Mouse (Mus musculus) thymus, adult 2 months (tissue): ENCODE results near the gene Cxcr5. TPM values are rescaled to one million over a fixed set of nuclear protein-coding genes. Genes with fewer than 3 reads are reported as not detected.
A peak's percentile ranks its signal among the peaks of the same experiment; 100 is the strongest.
"Not testable (repeated sequence)": the region's sequence is repeated elsewhere in the genome, so short reads cannot be mapped to it uniquely, and the experiment has no call there.

Source experiments
- DNase-seq: peaks from one replicate; pipeline ENCODE4 v3.0.0; 2021
- H3K27ac ChIP-seq: fragments of 200-500 bp; 2 replicates; pipeline ENCODE4 v1.5.1; 2012; ENCODE audit warnings: low read length, control low read depth; ENCODE audit not compliant: control insufficient read depth, insufficient read depth
- H3K27me3 ChIP-seq: fragments of 200-500 bp; 2 replicates; pipeline ENCODE4 v1.6.1; 2012; ENCODE audit warnings: mild to moderate bottlenecking, low read length, moderate library complexity, mixed read lengths; ENCODE audit not compliant: control insufficient read depth, insufficient read depth
- H3K36me3 ChIP-seq: fragments of 200-500 bp; 2 replicates; pipeline ENCODE4 v1.6.1; 2012; ENCODE audit warnings: mild to moderate bottlenecking, low read length, moderate library complexity; ENCODE audit not compliant: control insufficient read depth, insufficient read depth
- H3K4me1 ChIP-seq: fragments of 200-500 bp; replicated peaks from 2 replicates; pipeline ENCODE4 v1.6.1; 2012; ENCODE audit warnings: low read length; ENCODE audit not compliant: control insufficient read depth, insufficient read depth
- H3K4me3 ChIP-seq: fragments of 200-500 bp; 2 replicates; pipeline ENCODE4 v1.5.1; 2012; ENCODE audit warnings: mild to moderate bottlenecking, low read length, control low read depth, moderate library complexity; ENCODE audit not compliant: control insufficient read depth, insufficient read depth
- CTCF ChIP-seq: fragments of 200-500 bp; IDR thresholded peaks from 2 replicates; pipeline ENCODE4 v1.5.1; 2012; ENCODE audit warnings: mild to moderate bottlenecking, control low read depth, low read length, moderate library complexity, borderline replicate concordance; ENCODE audit not compliant: control insufficient read depth, poor library complexity, insufficient read depth; ENCODE audit errors: extremely low read depth
- POLR2A ChIP-seq: fragments of 200-500 bp; IDR thresholded peaks from 2 replicates; pipeline ENCODE4 v1.6.1; 2012; ENCODE audit warnings: mild to moderate bottlenecking, low read length, control low read depth, moderate library complexity; ENCODE audit not compliant: control insufficient read depth, poor library complexity, insufficient read depth; ENCODE audit errors: extremely low read depth
- WGBS: fragments of 180-500 bp; shearing (Covaris S2); methylation state at CpG from one replicate; pipeline ENCODE4 v1.1.7; 2018; 5-methylcytosine and 5-hydroxymethylcytosine counted together
- polyA plus RNA-seq: library from polyadenylated mRNA; depleted of rRNA; stranded (reverse); fragments of >200 nt; gene quantifications from 2 replicates; pipeline ENCODE4 v1.2.3, GENCODE M21; 2012

Gene Cxcr5
- polyA plus RNA-seq, 1 experiment = 7.7 TPM

GRCm38 (mm10) chr9:44588605-44589004 is 26.9 kb upstream of the Cxcr5 start:
- H3K4me1 ChIP-seq = no peaks in the 10 kb centered on the region; the same call in 1 of the 2 replicates
- no peak for DNase-seq
- WGBS = 89% methylated on average over 9 of the region's 9 CpGs
- H3K36me3 ChIP-seq = no peaks in the 10 kb centered on the region
- H3K4me3 ChIP-seq = no peak overlapping the region
- no peak for TF ChIP-seq CTCF
- TF ChIP-seq POLR2A = no peak
- no peak overlapping the region for H3K27ac ChIP-seq
- no peaks in the 10 kb centered on the region for H3K27me3 ChIP-seq

- Histone ChIP-seq H3K27me3 (no peaks in the 10 kb centered on the region), H3K36me3 (no peaks in the 10 kb centered on the region), H3K4me1 (peaks cover 5% of the 10 kb centered on the region), H3K4me3 (no peak overlapping the region), H3K27ac (no peak overlapping the region)
- WGBS = 74% methylated on average over 9 of the region's 9 CpGs
- no peak for TF ChIP-seq CTCF
- TF ChIP-seq POLR2A = no peak
- no peak for DNase-seq
Measured at GRCm38 (mm10) chr9:44587262-44588160, 25.8 kb upstream of the Cxcr5 start.

DNA sequence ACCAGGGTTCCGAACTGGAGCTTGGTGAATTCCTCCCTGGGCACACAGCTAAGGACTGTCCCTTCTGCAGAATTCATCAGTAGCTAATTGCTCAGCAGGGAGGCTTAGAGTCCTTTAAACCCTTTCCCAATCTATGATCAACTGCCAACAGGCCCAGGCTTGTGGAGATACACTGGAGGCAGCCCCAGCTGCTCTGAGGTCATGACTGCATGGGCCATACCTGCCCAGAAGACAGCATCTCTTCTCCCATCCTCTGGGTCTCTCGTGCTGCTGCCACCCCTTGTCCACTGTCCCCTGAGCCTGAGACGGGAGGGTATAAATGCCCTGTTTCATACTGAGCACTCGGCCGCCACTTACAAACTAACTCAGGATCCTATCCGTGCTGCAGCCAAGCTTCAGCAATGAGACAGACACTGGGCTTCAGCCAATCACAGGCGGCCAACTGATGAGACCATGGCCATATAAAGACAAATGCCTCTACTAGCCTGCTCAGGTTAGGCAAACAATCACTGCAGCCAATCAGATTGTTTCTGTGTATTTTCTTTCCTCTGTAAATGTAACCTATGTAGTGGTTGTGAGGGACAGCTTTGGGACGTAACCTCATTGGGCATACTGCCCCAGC is 25.1 kb upstream of the Cxcr5 start:
- Histone ChIP-seq H3K27me3 (no peaks in the 10 kb centered on the region), H3K4me1 (peaks cover 9% of the 10 kb centered on the region), H3K36me3 (no peaks in the 10 kb centered on the region), H3K4me3 (no peak overlapping the region), H3K27ac (no peak overlapping the region)
- no peak for DNase-seq
- TF ChIP-seq CTCF (no peak), POLR2A (no peak)
- 94% methylated on average over 8 of the region's 8 CpGs for WGBS

DNA sequence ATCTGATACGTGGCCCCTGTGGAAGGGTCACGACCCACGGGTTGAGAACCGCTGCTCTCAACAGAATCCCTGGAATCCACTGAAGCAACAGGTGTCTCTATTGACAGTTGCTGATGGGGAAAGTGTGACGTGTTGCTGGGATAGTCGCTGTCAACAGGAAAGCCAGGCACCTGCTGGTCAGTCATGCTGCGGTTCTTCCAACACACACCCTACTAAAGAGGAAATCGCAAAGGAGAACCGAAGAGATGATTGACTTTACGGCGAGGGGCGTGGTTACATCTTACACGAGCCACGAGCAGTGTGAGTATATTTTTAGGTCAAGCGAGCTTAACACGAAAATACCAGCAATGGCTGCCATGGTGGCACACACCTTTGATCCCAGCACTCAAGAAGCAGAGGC is 20.7 kb upstream of the Cxcr5 start:
- H3K4me1 ChIP-seq = peaks cover 27% of the 10 kb centered on the region
- 23% methylated on average over 16 of the region's 16 CpGs for WGBS
- no peaks in the 10 kb centered on the region for H3K27me3 ChIP-seq
- no peak for TF ChIP-seq POLR2A
- no peak for TF ChIP-seq CTCF
- H3K36me3 ChIP-seq = no peaks in the 10 kb centered on the region
- no peak overlapping the region for H3K4me3 ChIP-seq
- H3K27ac ChIP-seq = no peak overlapping the region; the same call in 1 of the 2 replicates
- DNase-seq = peak; percentile 18

DNA sequence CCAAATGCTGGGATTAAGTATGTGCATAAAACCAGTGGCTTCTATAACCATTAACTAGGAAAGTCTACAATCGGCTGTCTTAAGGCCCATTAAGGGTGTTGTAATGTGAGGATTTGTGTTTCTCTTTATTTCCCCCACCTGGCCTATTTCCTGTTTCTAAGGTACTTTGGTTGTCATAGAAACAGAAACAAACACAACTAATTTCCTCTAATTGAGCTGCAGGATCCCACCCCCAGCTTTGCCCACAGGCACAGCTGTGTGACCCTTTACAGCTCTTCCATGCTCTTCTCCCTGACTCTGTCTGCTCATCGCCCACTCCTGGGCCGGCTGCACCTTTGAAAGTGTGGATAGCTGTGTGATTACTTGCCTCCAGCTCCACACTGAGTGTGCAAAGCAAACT is 19.7 kb upstream of the Cxcr5 start:
- Histone ChIP-seq H3K27me3 (no peaks in the 10 kb centered on the region), H3K4me1 (peaks cover 27% of the 10 kb centered on the region), H3K27ac (peak overlapping the region; percentile 6), H3K4me3 (no peak overlapping the region), H3K36me3 (no peaks in the 10 kb centered on the region)
- 7% methylated on average over 3 of the region's 3 CpGs for WGBS
- DNase-seq = peak; percentile 35
- TF ChIP-seq CTCF = no peak
- TF ChIP-seq POLR2A = no peak

DNA sequence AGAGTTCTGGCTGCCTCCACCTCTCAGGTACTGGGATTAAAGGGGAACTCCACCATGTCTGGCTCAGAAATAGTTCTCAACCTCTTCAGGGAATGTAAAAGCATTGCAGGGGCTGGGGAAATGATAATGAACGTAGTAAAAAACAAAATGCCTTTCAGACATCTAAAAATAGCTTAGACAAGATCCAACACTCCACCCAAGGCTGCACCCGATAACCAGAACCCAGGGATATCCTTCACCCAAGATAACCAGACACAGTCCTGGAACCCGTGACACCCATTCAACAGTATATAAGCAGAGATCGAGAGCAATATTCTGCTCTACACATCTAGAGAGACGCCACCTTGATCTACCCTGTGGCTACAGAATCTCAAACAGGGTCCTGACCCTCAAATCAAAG is 18.4 kb upstream of the Cxcr5 start:
- H3K4me1 ChIP-seq = peaks cover 27% of the 10 kb centered on the region
- H3K36me3 ChIP-seq = no peaks in the 10 kb centered on the region
- 92% methylated on average over 5 of the region's 5 CpGs for WGBS
- DNase-seq = no peak
- no peak overlapping the region for H3K4me3 ChIP-seq
- no peak overlapping the region for H3K27ac ChIP-seq
- TF ChIP-seq POLR2A (no peak), CTCF (no peak)
- H3K27me3 ChIP-seq = no peaks in the 10 kb centered on the region

DNA sequence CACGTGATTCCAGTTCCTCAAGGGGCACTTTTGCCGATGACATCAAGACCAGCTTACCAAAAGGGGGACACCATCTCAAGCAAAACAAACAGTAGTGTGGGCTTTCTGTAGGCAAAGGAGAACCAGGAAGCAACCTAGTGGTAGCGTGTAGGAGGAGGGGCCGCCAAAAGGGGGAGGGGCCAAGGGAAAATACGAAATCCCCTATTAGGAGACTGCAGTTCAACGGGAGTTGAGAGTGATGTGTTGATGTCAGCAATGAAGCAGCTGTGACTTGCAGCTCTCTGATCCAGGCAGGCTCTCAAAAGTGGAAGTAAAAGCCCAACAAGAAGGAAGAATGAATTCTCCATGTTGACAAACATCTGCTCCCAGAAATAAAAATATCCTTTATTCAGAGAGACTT is 17.7 kb upstream of the Cxcr5 start:
- H3K4me3 ChIP-seq = no peak overlapping the region
- H3K27ac ChIP-seq = no peak overlapping the region
- peak; percentile 66 for DNase-seq

DNA sequence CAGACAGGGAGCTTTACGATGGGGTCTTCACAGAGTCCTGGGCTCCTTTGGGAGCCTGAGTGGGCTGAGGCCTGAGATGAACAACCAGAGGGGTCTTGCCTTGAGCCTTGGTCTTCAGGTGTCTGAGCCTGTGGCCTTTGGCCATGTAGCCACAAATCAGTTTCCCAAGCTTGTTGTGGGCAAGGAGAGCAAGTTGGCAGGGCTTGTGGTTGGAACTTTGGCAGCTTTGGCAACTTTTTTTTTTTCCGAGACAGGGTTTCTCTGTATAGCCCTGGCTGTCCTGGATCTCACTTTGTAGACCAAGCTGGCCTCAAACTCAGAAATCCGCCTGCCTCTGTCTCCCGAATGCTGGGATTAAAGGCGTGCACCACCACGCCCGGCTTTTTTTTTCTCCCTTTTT is 14.4 kb upstream of the Cxcr5 start:
- not testable (repeated sequence) for H3K27ac ChIP-seq, H3K36me3 ChIP-seq, H3K27me3 ChIP-seq, H3K4me3 ChIP-seq, DNase-seq
- WGBS = 78% methylated on average over 7 of the region's 7 CpGs
- peaks cover 14% of the 10 kb centered on the region for H3K4me1 ChIP-seq

More for the DNA sequence above, 17.7 kb upstream of the Cxcr5 start:
- Histone ChIP-seq H3K27me3 (no peaks in the 10 kb centered on the region), H3K4me1 (peaks cover 27% of the 10 kb centered on the region), H3K36me3 (no peaks in the 10 kb centered on the region)
- TF ChIP-seq POLR2A (no peak), CTCF (no peak)
- 4% methylated on average over 6 of the region's 6 CpGs for WGBS
